Mouse (Mus musculus): ENCODE results near the gene Kcnq4. TPM values are rescaled to one million over a fixed set of nuclear protein-coding genes. Genes with fewer than 3 reads are reported as not detected.

Kcnq4 gene
- total RNA-seq, 1 experiment: 0.45 TPM

DNA sequence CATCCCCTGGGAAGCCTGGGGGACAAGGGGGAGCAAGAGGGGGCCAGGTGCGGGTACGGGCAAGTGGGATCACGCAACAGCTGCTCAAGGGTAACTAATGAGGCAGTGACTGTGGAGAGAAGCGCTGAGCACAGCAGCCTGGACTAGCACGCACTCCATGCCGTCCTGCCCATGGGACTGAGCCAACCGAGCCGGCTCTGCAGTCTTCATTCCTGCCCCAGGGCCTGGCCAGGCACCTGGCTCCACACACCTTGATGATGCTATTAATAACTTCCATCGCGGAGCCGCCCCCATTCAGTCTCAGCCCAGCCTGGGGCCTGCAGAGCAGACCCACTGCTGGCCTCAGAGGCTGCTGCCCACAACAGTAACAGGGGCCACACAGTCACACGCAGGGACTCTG lies 36.2 kb downstream of the Kcnq4 start:
- in situ Hi-C loops (cut with MboI; ENCODE audit: low sequenced_read_pairs in 2 of 2, unreplicated experiment in 2 of 2): no loop called here
- Histone ChIP-seq H3K36me3 (ENCODE audit: control insufficient read depth, insufficient read depth, low read length, poor library complexity, severe bottlenecking) (no peaks in the 10 kb centered on the region), H3K4me3 (ENCODE audit: insufficient read depth in 1 of 2, low read depth in 1 of 2, low read length in 2 of 2, poor library complexity in 1 of 2, severe bottlenecking in 1 of 2) (no peak overlapping the region), H3K9ac (ENCODE audit: insufficient read depth, low read depth, low read length, poor library complexity, severe bottlenecking) (no peak overlapping the region), H3K4me1 (ENCODE audit: control insufficient read depth in 2 of 2, insufficient read depth in 2 of 2, low read length in 2 of 2, poor library complexity in 1 of 2) (peaks cover 1 to 5% of the 10 kb centered on the region in 2 experiments; a peak in 1 of 4 replicates), H3K27ac (ENCODE audit: insufficient read depth, low read depth, low read length, poor library complexity, severe bottlenecking) (no peak overlapping the region), H3K9me3 (ENCODE audit: control insufficient read depth, insufficient read depth, low read depth, low read length) (no peaks in the 10 kb centered on the region)
- DNase-seq (ENCODE audit: low read depth, low spot score): no peak
- TF ChIP-seq CHD2 (IDR thresholded peaks at IDR 0.05; ENCODE audit: low read depth, low read length) (no peak), HCFC1 (IDR thresholded peaks at IDR 0.05; ENCODE audit: borderline replicate concordance, insufficient read depth, low read length) (no peak), MAFK (IDR thresholded peaks at IDR 0.05; ENCODE audit: insufficient read depth, low read depth, low read length) (no peak), ZNF384 (IDR thresholded peaks at IDR 0.05; ENCODE audit: low read depth, low read length) (no peak), ZC3H11A (IDR thresholded peaks at IDR 0.05; ENCODE audit: borderline replicate concordance, low read depth, low read length) (no peak)

DNA sequence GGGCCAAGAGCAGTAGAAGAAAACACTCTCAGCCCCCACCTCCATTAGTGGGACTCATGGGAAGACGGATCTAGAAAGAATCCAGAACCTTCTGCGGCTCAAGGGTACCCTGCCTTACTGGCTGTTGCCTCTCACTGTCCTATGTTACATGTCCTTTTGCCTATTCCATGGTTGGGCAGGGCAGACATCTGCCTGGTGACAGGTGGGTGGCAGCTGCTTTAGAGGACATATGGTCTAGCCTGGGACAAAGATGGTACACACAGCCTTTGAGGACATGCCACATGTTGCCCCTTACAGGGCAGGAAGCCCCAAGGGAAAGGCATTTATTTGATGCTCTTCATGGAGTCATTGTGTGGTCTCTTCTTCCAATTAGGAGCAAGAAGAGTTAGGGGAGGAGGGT lies 45.9 kb downstream of the Kcnq4 start:
- Histone ChIP-seq H3K27ac (ENCODE audit: insufficient read depth, low read depth, low read length, poor library complexity, severe bottlenecking) (no peak overlapping the region), H3K4me3 (ENCODE audit: insufficient read depth in 1 of 2, low read depth in 1 of 2, low read length in 2 of 2, poor library complexity in 1 of 2, severe bottlenecking in 1 of 2) (no peak overlapping the region), H3K9me3 (ENCODE audit: control insufficient read depth, insufficient read depth, low read depth, low read length) (no peaks in the 10 kb centered on the region), H3K36me3 (ENCODE audit: control insufficient read depth, insufficient read depth, low read length, poor library complexity, severe bottlenecking) (no peaks in the 10 kb centered on the region), H3K9ac (ENCODE audit: insufficient read depth, low read depth, low read length, poor library complexity, severe bottlenecking) (no peak overlapping the region), H3K4me1 (ENCODE audit: control insufficient read depth in 2 of 2, insufficient read depth in 2 of 2, low read length in 2 of 2, poor library complexity in 1 of 2) (peaks cover 0 to 4% of the 10 kb centered on the region in 2 experiments; a peak in 2 of 4 replicates)
- in situ Hi-C loops (cut with MboI; ENCODE audit: low sequenced_read_pairs in 2 of 2, unreplicated experiment in 2 of 2): no loop called here
- TF ChIP-seq MAFK (IDR thresholded peaks at IDR 0.05; ENCODE audit: insufficient read depth, low read depth, low read length) (no peak), HCFC1 (IDR thresholded peaks at IDR 0.05; ENCODE audit: borderline replicate concordance, insufficient read depth, low read length) (no peak), ZNF384 (IDR thresholded peaks at IDR 0.05; ENCODE audit: low read depth, low read length) (no peak), ZC3H11A (IDR thresholded peaks at IDR 0.05; ENCODE audit: borderline replicate concordance, low read depth, low read length) (no peak), CHD2 (IDR thresholded peaks at IDR 0.05; ENCODE audit: low read depth, low read length) (no peak)
- DNase-seq (ENCODE audit: low read depth, low spot score): no peak

DNA sequence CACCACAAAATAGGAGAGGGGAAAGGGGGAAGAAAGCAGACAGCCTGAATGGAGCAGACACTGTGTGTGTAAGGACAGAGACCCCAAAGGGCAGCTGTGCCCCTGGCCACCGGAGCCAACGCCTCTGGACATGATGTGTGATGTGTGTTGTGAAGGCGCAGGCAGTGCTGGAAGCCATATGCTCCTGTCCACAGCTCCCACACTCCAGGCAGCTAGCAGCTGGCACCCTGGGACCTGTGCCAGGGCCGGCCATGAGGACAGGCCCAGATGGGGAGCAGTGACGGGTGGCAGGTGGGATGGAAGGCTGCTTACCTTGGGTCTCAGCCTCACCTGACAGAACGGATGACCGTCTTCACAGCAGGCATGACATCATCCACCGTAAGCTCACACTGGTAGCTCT lies 46.4 kb downstream of the Kcnq4 start:
- in situ Hi-C loops (cut with MboI; ENCODE audit: low sequenced_read_pairs in 2 of 2, unreplicated experiment in 2 of 2): no loop called here
- H3K36me3 ChIP-seq (ENCODE audit: control insufficient read depth, insufficient read depth, low read length, poor library complexity, severe bottlenecking): no peaks in the 10 kb centered on the region
- H3K9me3 ChIP-seq (ENCODE audit: control insufficient read depth, insufficient read depth, low read depth, low read length): no peaks in the 10 kb centered on the region
- H3K4me1 ChIP-seq (ENCODE audit: control insufficient read depth in 2 of 2, insufficient read depth in 2 of 2, low read length in 2 of 2, poor library complexity in 1 of 2): peaks cover 0 to 8% of the 10 kb centered on the region in 2 experiments; a peak in 2 of 4 replicates
- TF ChIP-seq CHD2 (IDR thresholded peaks at IDR 0.05; ENCODE audit: low read depth, low read length): no peak
- no peak for TF ChIP-seq ZC3H11A (IDR thresholded peaks at IDR 0.05; ENCODE audit: borderline replicate concordance, low read depth, low read length)
- TF ChIP-seq ZNF384 (IDR thresholded peaks at IDR 0.05; ENCODE audit: low read depth, low read length): no peak
- TF ChIP-seq HCFC1 (IDR thresholded peaks at IDR 0.05; ENCODE audit: borderline replicate concordance, insufficient read depth, low read length): no peak
- no peak for TF ChIP-seq MAFK (IDR thresholded peaks at IDR 0.05; ENCODE audit: insufficient read depth, low read depth, low read length)
- H3K27ac ChIP-seq (ENCODE audit: insufficient read depth, low read depth, low read length, poor library complexity, severe bottlenecking): no peak overlapping the region
- no peak for DNase-seq (ENCODE audit: low read depth, low spot score)
- no peak overlapping the region for H3K9ac ChIP-seq (ENCODE audit: insufficient read depth, low read depth, low read length, poor library complexity, severe bottlenecking)
- H3K4me3 ChIP-seq (ENCODE audit: insufficient read depth in 1 of 2, low read depth in 1 of 2, low read length in 2 of 2, poor library complexity in 1 of 2, severe bottlenecking in 1 of 2): no peak overlapping the region

- in situ Hi-C loops (cut with MboI; ENCODE audit: low sequenced_read_pairs in 2 of 2, unreplicated experiment in 2 of 2): no loop called here
- no peak for TF ChIP-seq HCFC1 (IDR thresholded peaks at IDR 0.05; ENCODE audit: borderline replicate concordance, insufficient read depth, low read length)
- TF ChIP-seq MAFK (IDR thresholded peaks at IDR 0.05; ENCODE audit: insufficient read depth, low read depth, low read length): no peak
- TF ChIP-seq ZC3H11A (IDR thresholded peaks at IDR 0.05; ENCODE audit: borderline replicate concordance, low read depth, low read length): no peak
- TF ChIP-seq CHD2 (IDR thresholded peaks at IDR 0.05; ENCODE audit: low read depth, low read length): no peak
- no peak for TF ChIP-seq ZNF384 (IDR thresholded peaks at IDR 0.05; ENCODE audit: low read depth, low read length)
- Histone ChIP-seq H3K4me3 (ENCODE audit: insufficient read depth in 1 of 2, low read depth in 1 of 2, low read length in 2 of 2, poor library complexity in 1 of 2, severe bottlenecking in 1 of 2) (no peak overlapping the region), H3K36me3 (ENCODE audit: control insufficient read depth, insufficient read depth, low read length, poor library complexity, severe bottlenecking) (no peaks in the 10 kb centered on the region), H3K9me3 (ENCODE audit: control insufficient read depth, insufficient read depth, low read depth, low read length) (no peaks in the 10 kb centered on the region), H3K27ac (ENCODE audit: insufficient read depth, low read depth, low read length, poor library complexity, severe bottlenecking) (no peak overlapping the region), H3K9ac (ENCODE audit: insufficient read depth, low read depth, low read length, poor library complexity, severe bottlenecking) (no peak overlapping the region), H3K4me1 (ENCODE audit: control insufficient read depth in 2 of 2, insufficient read depth in 2 of 2, low read length in 2 of 2, poor library complexity in 1 of 2) (peaks cover 0 to 8% of the 10 kb centered on the region in 2 experiments; a peak in 2 of 4 replicates)
- DNase-seq (ENCODE audit: low read depth, low spot score): no peak
Measured at GRCm38 (mm10) chr4:120701180-120701579, 47.2 kb downstream of the Kcnq4 start.

Data from ES-E14 (cell line).